Mouse (Mus musculus): ENCODE data around the gene Htatip2.

Htatip2 gene

GRCm38 (mm10) chr7:49758934-49759571 lies at the start of gene Htatip2:
Gene Htatip2, plus strand, starts transcription at chr7:49759115.
- DNase-seq, result no peak

- no peak for DNase-seq
These were observed 49.4 kb upstream of the Htatip2 start for GRCm38 (mm10) chr7:49709381-49710021.

GRCm38 (mm10) chr7:49717942-49718733 lies 40.8 kb upstream of the Htatip2 start:
- no peak for DNase-seq

- DNase-seq, result no peak
These were observed 24.6 kb upstream of the Htatip2 start for GRCm38 (mm10) chr7:49734342-49734741.

- no peak for DNase-seq
These were observed 19.5 kb upstream of the Htatip2 start for GRCm38 (mm10) chr7:49739448-49739847.

- DNase-seq, result no peak
These were observed 17.4 kb upstream of the Htatip2 start for GRCm38 (mm10) chr7:49741474-49741873.

- DNase-seq, result no peak
These were observed 17.0 kb upstream of the Htatip2 start for GRCm38 (mm10) chr7:49741923-49742322.

- no peak for DNase-seq
These were observed 7.8 kb upstream of the Htatip2 start for GRCm38 (mm10) chr7:49751148-49751547.

- DNase-seq, result no peak
These were observed 6.0 kb upstream of the Htatip2 start for GRCm38 (mm10) chr7:49752730-49753506.

- DNase-seq, result no peak
These were observed 4.1 kb upstream of the Htatip2 start for GRCm38 (mm10) chr7:49754767-49755166.

- no peak for DNase-seq
These were observed 3.7 kb downstream of the Htatip2 start for GRCm38 (mm10) chr7:49762605-49763004.

- DNase-seq, result no peak
These were observed 5.2 kb downstream of the Htatip2 start for GRCm38 (mm10) chr7:49764011-49764716.

- no peak for DNase-seq
These were observed 7.3 kb downstream of the Htatip2 start for GRCm38 (mm10) chr7:49766166-49766565.

GRCm38 (mm10) chr7:49768509-49768908 lies 9.6 kb downstream of the Htatip2 start:
- DNase-seq, result no peak

- no peak for DNase-seq
These were observed 15.5 kb downstream of the Htatip2 start for GRCm38 (mm10) chr7:49774396-49774795.

GRCm38 (mm10) chr7:49777585-49777984 lies 18.7 kb downstream of the Htatip2 start:
- DNase-seq, result peak; percentile 20

GRCm38 (mm10) chr7:49778114-49778901 lies 19.4 kb downstream of the Htatip2 start, which contains the start of gene Prmt3:
Gene Prmt3, plus strand, starts transcription at chr7:49778346.
- peak; percentile 97 for DNase-seq

GRCm38 (mm10) chr7:49778904-49779615 lies 20.1 kb downstream of the Htatip2 start:
- peak; percentile 36 for DNase-seq

- no peak for DNase-seq
These were observed 24.1 kb downstream of the Htatip2 start for GRCm38 (mm10) chr7:49783017-49783416.

GRCm38 (mm10) chr7:49785141-49785540 lies 26.2 kb downstream of the Htatip2 start:
- DNase-seq, result no peak

Data from cerebellum, adult 11-12 months (tissue).